Mouse (Mus musculus) bone marrow macrophage, adult 2 months (primary cell): Measurements from ENCODE around the gene Isoc2a.
"Not testable (repeated sequence)": the region's sequence is repeated elsewhere in the genome, so short reads cannot be mapped to it uniquely, and the experiment has no call there.

ENCODE experiments used
- CTCF ChIP-seq: IDR thresholded peaks from 2 replicates; pipeline ENCODE4 v1.5.1; 2012; ENCODE audit warnings: low read depth, mild to moderate bottlenecking, low read length, moderate library complexity
- POLR2A ChIP-seq: IDR thresholded peaks from 2 replicates; pipeline ENCODE4 v1.6.1; 2012; ENCODE audit warnings: mild to moderate bottlenecking, low read depth, low read length, borderline replicate concordance

DNA sequence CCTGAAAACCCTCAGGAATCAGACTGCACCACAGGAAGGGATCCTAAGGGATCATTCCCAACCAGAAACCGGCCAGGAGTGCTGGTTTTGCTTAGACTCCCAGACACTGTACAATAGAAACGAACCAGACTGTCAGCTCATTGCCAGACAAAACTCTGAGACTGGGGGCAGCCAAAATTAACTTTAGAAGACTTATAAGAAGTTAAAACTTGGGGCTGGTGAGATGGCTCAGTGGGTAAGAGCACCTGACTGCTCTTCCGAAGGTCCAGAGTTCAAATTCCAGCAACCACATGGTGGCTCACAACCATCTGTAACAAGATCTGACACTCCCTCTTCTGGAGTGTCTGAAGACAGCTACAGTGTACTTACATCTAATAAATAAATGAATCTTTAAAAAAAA lies 16.0 kb upstream of the Isoc2a start:
- not testable (repeated sequence) for TF ChIP-seq POLR2A, CTCF
